Mouse (Mus musculus): ENCODE measurements around the gene Npb. TPM values are rescaled to one million over a fixed set of nuclear protein-coding genes. Genes with fewer than 3 reads are reported as not detected.

Npb gene
- polyA plus RNA-seq, 1 experiment from 2014 or later = not detected

DNA sequence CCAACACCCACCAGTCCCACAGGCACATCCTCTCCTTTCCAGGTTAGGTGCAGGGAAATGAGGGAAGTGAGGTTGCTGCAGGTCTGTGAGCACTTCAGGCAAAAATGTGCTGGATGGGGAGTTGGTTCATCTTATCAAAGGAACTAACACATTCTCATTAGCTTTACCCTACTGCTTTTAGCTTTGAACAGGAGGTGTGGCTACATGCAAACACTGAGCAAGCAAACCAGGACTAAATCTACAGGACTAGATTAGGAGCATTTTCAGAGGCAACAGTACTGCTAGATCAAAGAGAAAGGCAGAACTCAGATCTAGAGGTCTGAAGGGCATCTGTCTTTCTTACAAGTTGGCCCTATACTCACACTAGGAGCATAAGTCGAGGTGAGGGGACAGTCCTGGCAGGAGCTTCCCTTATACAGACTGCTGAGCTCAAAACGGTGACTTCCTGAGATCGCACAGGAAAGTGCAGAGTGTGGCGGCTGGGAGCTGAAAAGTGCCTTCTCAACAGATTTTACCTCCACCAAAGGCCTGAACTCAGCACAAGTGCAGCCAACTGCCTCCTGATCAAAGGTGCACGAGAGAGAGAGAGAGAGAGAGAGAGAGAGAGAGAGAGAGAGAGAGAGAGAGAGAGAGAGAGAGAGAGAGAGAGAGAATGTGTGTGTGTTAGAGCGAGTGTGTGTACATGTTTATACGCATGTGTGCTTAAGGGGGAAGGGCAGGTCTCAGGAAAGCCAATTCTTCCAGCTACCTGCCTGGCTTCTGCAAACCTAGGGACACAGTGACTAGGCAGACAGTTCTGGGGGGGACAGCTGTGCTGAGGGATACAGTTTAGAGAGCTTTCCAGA is 22.8 kb downstream of the Npb start:
- Histone ChIP-seq H3K27ac (replicated peaks) (peak overlapping the region; percentile 42), H3K36me3 (replicated peaks) (peaks cover 41% of the 10 kb centered on the region), H3K27me3 (replicated peaks; ENCODE audit: low read depth, poor library complexity, severe bottlenecking) (no peaks in the 10 kb centered on the region), H3K4me3 (peak overlapping the region; percentile 99), H3K4me1 (peaks cover 39% of the 10 kb centered on the region), H3K9me3 (no peaks in the 10 kb centered on the region)
- no peak for DNase-seq (ENCODE audit: low spot score)
- whole genome bisulfite sequencing = 49% methylated on average over 7 of the region's 7 CpGs

DNA sequence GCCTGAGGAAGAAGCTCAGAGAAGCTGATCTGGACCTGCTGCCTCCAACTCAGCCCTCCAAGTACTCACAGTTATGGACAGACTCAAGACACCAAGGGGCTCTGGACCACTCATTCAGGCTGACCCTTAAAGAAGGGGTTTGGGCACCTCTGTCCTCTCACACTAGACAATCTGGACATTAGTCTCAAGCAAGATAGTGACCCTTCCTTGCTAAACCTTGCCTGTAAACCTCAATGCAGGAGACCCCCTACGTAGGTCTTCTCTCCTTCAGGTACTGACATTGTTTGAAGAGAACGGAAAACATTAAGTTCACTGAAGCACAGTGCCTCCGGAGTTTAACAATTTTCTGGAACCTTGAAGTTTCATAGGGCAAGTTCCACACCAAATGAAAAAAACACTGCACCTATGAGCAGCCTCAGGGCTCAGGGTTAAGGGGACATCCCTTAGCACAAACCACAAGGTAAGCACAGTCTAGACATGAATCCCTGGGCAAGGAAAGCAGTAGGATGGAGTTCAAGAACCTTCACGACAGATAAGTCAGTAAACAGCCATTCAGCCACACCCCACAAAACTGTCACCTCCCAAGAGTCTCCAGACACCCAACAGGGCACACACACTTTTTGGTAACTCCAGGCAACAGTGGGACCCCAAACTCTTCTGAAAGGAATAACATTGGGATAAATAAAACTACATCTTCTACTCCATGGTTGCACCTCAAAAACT is 23.6 kb downstream of the Npb start:
- Histone ChIP-seq H3K9me3 (no peaks in the 10 kb centered on the region), H3K4me1 (peaks cover 39% of the 10 kb centered on the region)
- no peak for DNase-seq (ENCODE audit: low spot score)

DNA sequence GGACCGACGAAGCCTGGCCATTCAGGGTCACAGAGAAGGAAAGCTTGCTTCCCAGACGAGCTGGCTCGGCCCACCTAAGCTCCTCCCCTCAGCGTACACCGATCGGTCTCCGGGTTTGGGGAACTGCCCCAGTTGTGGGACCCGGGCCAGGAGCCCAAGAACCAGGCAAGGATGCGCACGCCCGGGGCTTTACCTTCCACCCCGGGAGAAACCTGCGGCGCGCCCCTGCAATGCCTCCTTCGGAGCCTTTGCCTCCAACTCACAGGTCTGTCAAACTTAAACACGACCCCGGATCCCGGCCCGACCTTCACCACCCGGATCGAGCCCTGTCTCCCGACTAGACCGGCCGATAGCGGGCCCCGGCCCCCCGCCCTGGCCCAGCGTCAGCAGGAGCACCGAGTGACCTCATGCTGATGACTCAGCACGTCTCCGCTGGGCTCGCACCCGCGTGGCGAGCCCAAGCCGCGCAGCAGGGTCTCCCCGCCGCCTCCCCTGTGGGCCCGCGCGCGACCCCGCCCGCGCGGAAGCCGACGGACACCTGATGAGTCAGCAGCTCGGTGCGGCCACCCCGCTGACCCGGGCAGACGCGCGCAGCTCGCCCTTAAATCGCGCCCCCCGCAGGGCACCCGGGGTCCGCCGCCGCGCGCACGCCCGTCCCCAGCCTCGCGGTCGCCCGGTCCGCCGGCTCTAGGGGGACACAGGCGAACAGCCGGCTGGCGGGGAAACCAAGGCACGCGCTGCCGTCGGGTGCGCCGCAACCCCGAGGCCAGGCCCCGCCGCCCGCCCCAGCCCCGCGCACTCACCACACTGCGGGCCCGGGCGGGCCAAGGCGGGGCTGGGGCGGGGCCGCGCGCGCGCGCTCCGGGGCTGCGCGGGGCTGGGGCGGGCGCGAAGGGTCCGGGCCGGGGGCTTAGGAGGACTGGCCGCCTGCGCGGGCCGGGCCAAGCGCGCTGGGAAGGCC is 24.6 kb downstream of the Npb start:
- DNase-seq (ENCODE audit: low spot score) = peak; percentile 78
- Histone ChIP-seq H3K4me1 (peaks cover 39% of the 10 kb centered on the region), H3K27ac (replicated peaks) (peak overlapping the region; percentile 97), H3K4me3 (peak overlapping the region; percentile 99), H3K9me3 (no peaks in the 10 kb centered on the region), H3K36me3 (replicated peaks) (peaks cover 24% of the 10 kb centered on the region), H3K27me3 (replicated peaks; ENCODE audit: low read depth, poor library complexity, severe bottlenecking) (no peaks in the 10 kb centered on the region)
- WGBS = under 1% methylated on average over 116 of the region's 116 CpGs

More for the DNA sequence above, 23.6 kb downstream of the Npb start:
- 71% methylated on average over 4 of the region's 4 CpGs for WGBS
- Histone ChIP-seq H3K27ac (replicated peaks) (peak overlapping the region; percentile 97), H3K36me3 (replicated peaks) (peaks cover 34% of the 10 kb centered on the region), H3K27me3 (replicated peaks; ENCODE audit: low read depth, poor library complexity, severe bottlenecking) (no peaks in the 10 kb centered on the region), H3K4me3 (peak overlapping the region; percentile 99)

DNA sequence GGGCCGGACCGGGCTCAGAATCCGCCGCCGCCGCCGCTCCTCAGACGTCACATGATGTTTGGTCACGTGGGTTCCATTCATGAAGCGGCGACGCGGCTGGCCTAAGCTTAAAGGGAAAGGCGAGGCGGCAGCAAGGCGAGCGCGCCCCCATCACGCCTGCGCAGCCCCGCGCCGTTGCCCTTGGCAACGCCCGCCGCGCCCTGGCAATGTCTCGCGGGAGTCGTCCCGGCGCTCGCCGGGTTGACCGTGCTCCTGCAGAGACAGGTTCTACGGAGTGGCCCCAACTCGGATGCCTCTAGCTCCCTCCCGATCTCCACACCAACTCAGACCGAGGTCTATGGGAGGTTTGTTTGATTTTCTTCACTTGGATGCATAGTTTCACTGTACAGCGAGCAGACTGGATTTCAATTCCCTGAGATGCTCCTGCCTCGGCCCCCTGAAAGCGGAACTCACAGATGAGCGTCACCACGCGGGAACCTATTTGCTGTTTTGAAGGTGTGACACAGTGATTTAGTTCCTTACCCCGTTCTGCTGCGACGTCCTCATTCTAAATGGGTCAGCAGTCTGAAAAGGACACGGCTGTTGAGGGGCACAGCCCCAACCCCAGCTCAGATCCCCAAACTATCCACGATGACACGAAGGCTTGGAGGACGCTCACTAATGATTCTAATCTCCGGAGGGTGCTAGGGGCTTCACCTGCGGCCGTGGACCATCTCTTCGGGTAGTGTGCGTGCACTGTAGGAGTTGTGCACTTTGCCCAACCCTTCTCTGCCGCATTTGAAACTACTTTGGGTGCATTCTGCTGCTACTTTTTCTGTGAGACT is 25.5 kb downstream of the Npb start, which contains the start of gene Mafg:
Mafg (minus strand) TSS at position 81 of the 824 bp plus-strand sequence.
- no peaks in the 10 kb centered on the region for H3K27me3 ChIP-seq (replicated peaks; ENCODE audit: low read depth, poor library complexity, severe bottlenecking)
- WGBS = 11% methylated on average over 58 of the region's 58 CpGs
- H3K36me3 ChIP-seq (replicated peaks) = peaks cover 18% of the 10 kb centered on the region
- H3K4me3 ChIP-seq = peak within 1 kb of the TSS; percentile 99
- H3K4me1 ChIP-seq = peaks cover 39% of the 10 kb centered on the region
- H3K27ac ChIP-seq (replicated peaks) = peak within 1 kb of the TSS; percentile 97
- DNase-seq (ENCODE audit: low spot score) = peak; percentile 97
- no peaks in the 10 kb centered on the region for H3K9me3 ChIP-seq

DNA sequence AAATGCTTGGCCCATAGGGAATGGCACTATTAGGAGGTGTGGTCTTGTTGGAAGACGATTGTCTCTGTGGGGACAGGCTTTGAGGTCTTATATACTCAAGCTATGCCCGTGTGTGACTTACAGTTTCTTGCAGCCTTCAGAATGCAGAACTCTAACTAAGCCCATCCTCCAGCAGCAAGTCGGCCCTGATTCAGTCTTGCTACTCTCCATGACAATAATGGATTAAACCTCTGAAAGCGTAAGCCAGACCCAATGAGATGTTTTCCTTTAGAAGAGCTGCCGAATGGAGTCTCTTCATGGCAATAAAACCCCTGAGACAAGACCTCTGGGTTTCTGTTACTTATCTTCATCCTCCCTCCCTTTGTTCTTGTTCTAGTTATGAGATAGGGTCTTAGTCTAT is 26.5 kb downstream of the Npb start:
- Histone ChIP-seq H3K27ac (replicated peaks) (no peak overlapping the region), H3K36me3 (replicated peaks) (peaks cover 7% of the 10 kb centered on the region), H3K4me1 (peaks cover 32% of the 10 kb centered on the region), H3K4me3 (no peak overlapping the region), H3K9me3 (no peaks in the 10 kb centered on the region), H3K27me3 (replicated peaks; ENCODE audit: low read depth, poor library complexity, severe bottlenecking) (no peaks in the 10 kb centered on the region)
- no peak for DNase-seq (ENCODE audit: low spot score)
- 84% methylated on average over 5 of the region's 5 CpGs for WGBS

DNA sequence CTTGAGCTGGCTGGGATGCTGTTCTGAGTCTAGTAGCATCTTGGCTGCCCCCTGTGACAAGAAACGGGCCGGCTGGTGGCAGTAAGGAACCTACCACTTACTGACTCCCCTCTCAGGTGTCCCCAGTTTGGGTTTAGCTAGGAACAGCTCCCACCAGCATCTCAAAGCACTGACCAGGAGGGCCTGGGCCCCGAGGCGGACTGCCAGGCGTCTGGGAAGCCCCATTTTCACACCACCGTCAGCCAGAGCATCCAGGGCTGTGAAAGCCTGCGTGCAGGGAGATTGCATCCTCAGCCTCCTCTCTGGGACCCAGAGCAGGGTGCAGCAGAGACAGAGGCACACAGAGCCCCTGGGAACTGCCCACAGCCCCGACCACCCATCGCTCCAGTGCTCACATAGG is 33.0 kb downstream of the Npb start:
- WGBS = 62% methylated on average over 9 of the region's 9 CpGs
- H3K9me3 ChIP-seq = no peaks in the 10 kb centered on the region
- no peak for DNase-seq (ENCODE audit: low spot score)
- H3K36me3 ChIP-seq (replicated peaks) = no peaks in the 10 kb centered on the region
- peaks cover 34% of the 10 kb centered on the region for H3K27me3 ChIP-seq (replicated peaks; ENCODE audit: low read depth, poor library complexity, severe bottlenecking)
- H3K4me1 ChIP-seq = peaks cover 31% of the 10 kb centered on the region
- H3K27ac ChIP-seq (replicated peaks) = 0 out of 2 replicates have a peak overlapping the region, but pooled peaks have one; percentile 5
- no peak overlapping the region for H3K4me3 ChIP-seq

DNA sequence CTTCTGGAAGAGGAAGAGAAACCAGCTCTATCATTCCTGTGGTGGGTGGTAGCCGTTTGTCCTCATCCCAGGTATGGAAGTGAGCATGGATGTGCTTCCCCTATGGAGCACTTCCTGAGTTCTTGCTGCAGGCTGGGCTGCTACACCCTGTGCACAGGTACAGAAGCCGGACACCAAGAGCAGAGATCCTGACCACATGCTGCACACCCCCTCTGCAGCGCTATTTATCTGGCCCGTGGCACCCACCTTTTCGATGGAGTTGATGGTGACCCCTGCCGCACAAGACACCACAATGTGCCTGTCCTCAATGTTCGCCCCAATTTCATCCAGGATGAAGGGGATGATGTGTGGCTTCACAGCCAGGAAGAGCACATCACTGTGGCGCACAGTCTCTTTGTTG is 33.6 kb downstream of the Npb start:
- Histone ChIP-seq H3K9me3 (no peaks in the 10 kb centered on the region), H3K27me3 (replicated peaks; ENCODE audit: low read depth, poor library complexity, severe bottlenecking) (peaks cover 40% of the 10 kb centered on the region), H3K4me3 (no peak overlapping the region; the same call in 1 of the 2 replicates), H3K4me1 (peaks cover 31% of the 10 kb centered on the region), H3K27ac (replicated peaks) (no peak overlapping the region), H3K36me3 (replicated peaks) (no peaks in the 10 kb centered on the region)
- DNase-seq (ENCODE audit: low spot score) = no peak
- 90% methylated on average over 8 of the region's 8 CpGs for WGBS

DNA sequence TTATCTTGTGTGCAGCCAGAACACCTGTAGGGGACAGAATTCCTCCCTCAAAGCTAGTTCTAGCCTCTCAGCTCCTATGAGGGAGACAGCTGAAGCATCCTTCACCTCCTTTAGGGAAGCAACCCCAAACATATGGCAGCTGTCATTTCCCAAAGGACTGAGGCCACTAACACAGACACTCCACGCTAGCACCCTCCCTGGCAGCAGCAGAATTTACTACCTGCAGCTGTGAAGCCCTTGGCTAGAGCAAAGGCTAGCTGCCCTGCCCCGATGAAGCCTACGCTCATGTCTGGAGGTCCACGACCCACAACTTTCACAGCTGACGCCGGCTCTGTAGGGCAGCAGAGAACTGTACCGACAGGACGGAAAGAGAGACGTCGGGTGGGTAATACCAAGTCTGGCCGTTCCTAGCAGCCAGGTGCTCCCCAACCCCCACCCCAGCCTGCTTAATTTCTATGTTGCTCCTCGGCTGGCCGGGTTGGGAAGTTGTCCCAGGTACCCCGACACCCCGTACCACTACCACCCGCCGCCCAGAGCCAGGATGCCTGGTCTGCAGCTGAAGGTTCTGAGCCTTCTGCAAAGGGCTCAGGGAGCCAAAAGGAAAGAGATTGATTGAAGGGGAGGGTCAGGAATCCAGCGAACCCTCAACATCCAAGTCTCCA is 34.8 kb downstream of the Npb start:
- Histone ChIP-seq H3K4me1 (peaks cover 39% of the 10 kb centered on the region), H3K4me3 (peak overlapping the region; percentile 68), H3K27me3 (replicated peaks; ENCODE audit: low read depth, poor library complexity, severe bottlenecking) (peaks cover 52% of the 10 kb centered on the region), H3K36me3 (replicated peaks) (no peaks in the 10 kb centered on the region), H3K9me3 (no peaks in the 10 kb centered on the region), H3K27ac (replicated peaks) (peak overlapping the region; percentile 83)
- WGBS = 4% methylated on average over 18 of the region's 18 CpGs
- DNase-seq (ENCODE audit: low spot score) = no peak

DNA sequence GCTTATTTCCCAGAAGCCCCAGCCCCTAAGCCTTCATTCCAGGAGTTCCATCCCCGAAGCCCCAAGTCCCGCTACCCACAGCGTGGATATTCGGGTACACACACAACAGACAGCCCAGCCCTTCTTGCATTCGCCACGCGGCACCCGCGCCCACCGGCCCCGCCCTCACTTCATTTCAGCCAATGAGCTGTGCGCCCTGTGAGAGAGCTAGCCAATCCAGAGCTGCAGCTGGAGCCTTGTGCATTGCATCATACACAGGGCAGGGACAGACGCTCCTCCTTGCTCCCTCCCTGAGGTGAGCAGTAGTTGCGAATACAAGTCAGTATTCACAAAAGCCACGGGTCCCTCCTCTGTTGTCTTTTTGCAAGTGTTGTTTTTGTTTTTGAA is 35.3 kb downstream of the Npb start, which contains the start of gene Pycr1:
Pycr1 (minus strand) TSS at position 169 of the 387 bp plus-strand sequence.
- WGBS = under 1% methylated on average over 15 of the region's 15 CpGs
- H3K4me3 ChIP-seq = peak within 1 kb of the TSS; percentile 68
- no peaks in the 10 kb centered on the region for H3K36me3 ChIP-seq (replicated peaks)
- peak; percentile 96 for DNase-seq (ENCODE audit: low spot score)
- no peaks in the 10 kb centered on the region for H3K9me3 ChIP-seq
- H3K4me1 ChIP-seq = peaks cover 43% of the 10 kb centered on the region
- H3K27ac ChIP-seq (replicated peaks) = peak within 1 kb of the TSS; percentile 83
- H3K27me3 ChIP-seq (replicated peaks; ENCODE audit: low read depth, poor library complexity, severe bottlenecking) = peaks cover 55% of the 10 kb centered on the region

DNA sequence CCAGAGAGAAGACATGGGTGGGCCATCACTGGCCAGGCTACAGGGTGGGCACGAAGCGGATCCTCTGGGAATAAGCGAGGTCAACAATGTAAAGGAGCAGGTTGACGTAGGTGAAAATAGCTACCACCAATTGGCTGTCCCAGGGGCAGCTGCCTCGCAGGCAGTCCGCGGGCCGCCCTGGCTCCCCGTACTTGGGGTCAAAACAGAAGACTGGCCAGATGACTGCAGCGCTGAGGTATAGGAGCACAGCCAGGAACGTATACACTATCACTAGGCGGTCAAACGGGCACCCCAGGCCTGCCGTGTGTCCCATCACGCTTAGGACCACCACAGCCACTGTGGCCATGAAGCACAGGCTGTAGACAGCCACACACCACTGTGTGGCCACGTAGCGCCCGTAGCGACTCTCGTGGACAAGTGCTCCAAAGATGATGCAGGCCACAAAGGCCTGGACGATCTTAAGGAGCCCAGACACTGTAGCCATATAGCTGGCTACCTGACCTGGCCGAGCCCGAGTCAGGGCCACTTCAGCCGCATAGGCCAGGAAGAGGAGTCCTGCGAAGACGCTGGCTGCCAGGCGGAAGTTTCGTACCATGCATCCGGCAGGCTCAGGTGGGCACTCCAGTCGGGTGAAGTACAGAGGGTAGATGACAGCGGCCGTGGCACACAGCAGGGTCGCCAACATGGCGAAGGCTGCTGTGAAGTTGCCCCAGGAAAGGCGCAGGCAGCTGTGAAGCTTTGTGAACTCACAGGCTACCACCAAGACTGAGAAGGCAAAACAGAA is 39.0 kb downstream of the Npb start:
- WGBS = 81% methylated on average over 35 of the region's 35 CpGs
- peak overlapping the region; percentile 39; the same call in 1 of the 2 replicates for H3K4me3 ChIP-seq

More for the DNA sequence above, 39.0 kb downstream of the Npb start:
- DNase-seq (ENCODE audit: low spot score) = no peak
- peaks cover 49% of the 10 kb centered on the region for H3K27me3 ChIP-seq (replicated peaks; ENCODE audit: low read depth, poor library complexity, severe bottlenecking)
- no peak overlapping the region for H3K27ac ChIP-seq (replicated peaks)
- peaks cover 30% of the 10 kb centered on the region for H3K4me1 ChIP-seq
- H3K36me3 ChIP-seq (replicated peaks) = no peaks in the 10 kb centered on the region
- no peaks in the 10 kb centered on the region for H3K9me3 ChIP-seq
